Mouse (Mus musculus) cerebellum, postnatal 36 days (tissue): ENCODE results near the gene St6galnac3.
A peak's percentile ranks its signal among the peaks of the same experiment; 100 is the strongest.

ENCODE experiments used
- DNase-seq, 2 experiments: peaks; one replicate each; pipeline ENCODE4 v3.0.0; 2021 to 2022; ENCODE audit warnings: mixed read lengths in 2 of 2

St6galnac3 gene

DNA sequence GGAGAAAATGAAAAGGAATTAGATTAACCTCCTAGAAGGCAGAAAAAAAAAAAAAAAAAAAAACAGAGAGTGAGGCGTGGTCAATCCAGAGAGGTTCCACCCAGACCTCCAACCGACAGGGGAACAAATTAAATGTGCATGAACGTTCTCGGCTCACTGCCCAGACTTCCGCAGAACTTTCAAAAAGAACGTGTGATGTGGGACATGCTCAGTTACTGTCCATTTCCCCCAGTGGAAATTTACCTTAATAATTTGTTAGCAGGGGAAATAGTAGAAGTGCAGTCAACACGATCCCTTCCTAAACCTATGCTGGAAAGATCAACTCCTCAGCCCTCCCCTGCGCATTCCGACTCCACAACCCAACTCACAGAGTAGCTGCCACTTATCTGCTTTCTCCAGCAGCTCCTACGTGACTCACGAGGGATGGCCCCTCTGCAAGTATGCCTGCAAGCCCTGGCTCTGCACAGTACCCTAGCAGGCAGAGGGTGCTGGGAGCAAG lies 35.1 kb downstream of the St6galnac3 start:
- no peak for DNase-seq

- DNase-seq: no peak
These were observed 37.1 kb downstream of the St6galnac3 start for GRCm38 (mm10) chr3:153687896-153688295.

- DNase-seq: no peak
These were observed 40.1 kb downstream of the St6galnac3 start for GRCm38 (mm10) chr3:153684909-153685308.

DNA sequence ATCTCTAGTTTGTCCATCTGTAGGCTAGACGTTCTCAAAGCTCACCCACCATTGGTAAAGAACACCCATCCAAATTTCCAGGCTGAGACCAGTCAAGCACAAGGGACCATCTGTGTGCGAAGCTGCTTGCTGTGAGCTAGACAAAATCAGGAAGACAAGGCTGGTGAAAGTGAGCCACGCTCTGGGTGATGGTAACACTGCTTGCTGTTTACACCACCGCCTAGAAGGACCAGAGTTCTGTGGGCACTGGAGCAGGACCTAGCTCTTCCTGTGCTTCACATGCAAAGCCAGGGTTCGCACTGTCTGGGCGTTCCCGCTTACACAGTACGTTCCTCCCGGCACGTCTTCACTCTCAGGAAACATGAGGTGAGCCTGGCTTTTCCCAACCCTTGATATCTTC lies 42.7 kb downstream of the St6galnac3 start:
- DNase-seq: peak; percentile 44 to 48

- DNase-seq: no peak
These were observed 43.3 kb downstream of the St6galnac3 start for GRCm38 (mm10) chr3:153681720-153682119.

DNA sequence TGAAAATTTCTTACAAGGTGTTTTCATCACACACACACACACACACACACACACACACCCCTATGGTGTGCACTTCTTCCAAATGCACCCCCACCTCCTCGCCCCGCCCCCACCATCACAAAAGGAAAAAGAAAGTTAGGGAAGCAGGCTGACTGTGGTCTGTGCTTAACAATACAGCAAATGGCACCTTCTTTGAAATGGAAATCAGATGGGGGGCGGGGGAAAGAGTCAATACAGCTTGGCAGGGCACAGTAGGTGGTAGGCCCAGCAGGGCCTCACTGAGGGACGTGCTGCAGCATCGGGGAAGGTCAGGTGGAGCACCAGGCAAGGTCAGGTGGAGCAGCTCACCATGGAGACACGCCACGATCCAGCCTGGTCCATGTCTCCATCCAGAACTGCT lies 49.1 kb downstream of the St6galnac3 start:
- no peak for DNase-seq

GRCm38 (mm10) chr3:153675073-153675472 lies 49.9 kb downstream of the St6galnac3 start:
- peak in 1 of 2 experiments; percentile 33 for DNase-seq

- no peak for DNase-seq
These were observed 50.6 kb downstream of the St6galnac3 start for GRCm38 (mm10) chr3:153674359-153674758.

- DNase-seq: no peak
These were observed 51.5 kb downstream of the St6galnac3 start for GRCm38 (mm10) chr3:153673451-153673850.

GRCm38 (mm10) chr3:153670953-153671674 lies 53.9 kb downstream of the St6galnac3 start:
- DNase-seq: no peak

GRCm38 (mm10) chr3:153669737-153670435 lies 55.1 kb downstream of the St6galnac3 start:
- no peak for DNase-seq

DNA sequence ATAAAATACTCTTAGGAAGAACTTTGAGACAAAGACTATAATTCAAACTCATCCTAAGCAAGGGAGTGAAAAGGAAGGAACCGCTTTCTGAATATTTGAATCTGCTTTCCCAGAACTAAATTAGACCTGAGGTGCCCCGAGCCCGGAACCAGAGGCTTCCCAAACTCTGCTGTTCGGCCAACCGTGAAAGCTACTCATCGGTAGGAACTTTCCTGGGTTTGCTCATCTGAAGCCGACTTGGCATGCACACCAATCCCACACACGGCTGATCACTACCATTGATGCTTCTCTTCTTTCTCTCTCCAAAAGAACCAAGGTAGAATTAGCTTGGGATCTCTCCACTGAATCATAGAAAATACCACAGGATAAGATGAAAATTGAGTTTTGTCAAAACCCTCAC lies 55.6 kb downstream of the St6galnac3 start:
- DNase-seq: no peak

DNA sequence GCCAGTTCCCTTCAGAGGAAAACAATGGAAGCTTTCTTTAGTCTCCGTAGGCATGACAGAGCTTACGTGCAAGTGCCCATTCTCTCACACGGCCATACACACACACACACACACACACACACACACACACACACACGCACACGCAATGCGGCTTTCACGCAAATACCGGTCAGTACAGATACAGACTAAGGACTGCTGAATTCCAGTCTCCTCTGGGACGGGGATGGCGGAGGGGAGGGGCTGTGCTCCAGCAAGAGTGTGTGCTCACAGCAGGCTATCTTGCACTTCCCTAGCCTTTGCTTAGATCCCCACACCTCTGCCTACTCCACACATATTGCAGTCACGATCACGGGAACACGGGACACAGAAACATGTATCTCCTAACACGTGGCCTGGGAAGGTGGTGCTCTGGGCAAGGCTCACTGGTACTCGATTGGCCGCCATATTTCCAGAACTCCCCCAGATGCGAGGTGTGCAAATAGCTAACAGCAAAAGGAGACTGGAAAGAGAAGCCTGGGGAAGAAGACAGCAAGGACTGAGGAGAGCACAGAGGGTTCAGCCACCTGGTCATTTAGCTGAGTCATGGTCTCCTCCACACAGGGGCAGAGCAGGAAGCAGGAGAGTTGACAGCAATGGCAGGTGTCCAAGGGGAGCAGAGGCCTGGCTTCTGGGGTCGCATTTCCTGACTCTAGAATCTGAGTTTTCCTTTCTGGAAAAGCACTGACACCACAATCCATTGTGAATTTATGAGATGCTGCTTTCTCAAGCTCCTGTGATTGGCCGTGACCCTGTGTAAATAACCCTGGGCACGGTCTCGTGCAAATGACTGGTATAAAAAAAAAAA lies 56.3 kb downstream of the St6galnac3 start:
- DNase-seq: no peak

DNA sequence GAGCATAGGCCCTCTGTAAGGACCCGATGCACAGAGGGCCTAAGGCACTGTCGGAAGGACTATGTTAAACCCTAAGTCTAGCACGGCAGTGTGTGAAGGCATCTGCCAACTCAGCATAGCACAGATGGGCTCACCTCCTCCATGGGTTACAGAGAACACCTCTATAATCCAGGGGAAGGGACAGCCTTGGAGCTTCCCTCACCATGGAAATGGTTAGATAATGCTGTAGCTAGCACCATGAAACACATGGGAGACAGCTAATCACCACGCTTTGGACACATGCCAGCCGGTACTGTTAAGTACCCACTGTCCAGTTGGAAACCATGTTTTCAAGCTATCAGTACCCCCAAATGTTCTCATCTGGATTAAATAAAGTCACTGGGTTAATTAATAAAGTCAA lies 60.3 kb downstream of the St6galnac3 start:
- DNase-seq: peak in 1 of 2 experiments; percentile 26

GRCm38 (mm10) chr3:153663841-153664427 lies 61.0 kb downstream of the St6galnac3 start:
- no peak for DNase-seq

GRCm38 (mm10) chr3:153662796-153663195 lies 62.2 kb downstream of the St6galnac3 start:
- DNase-seq: no peak

DNA sequence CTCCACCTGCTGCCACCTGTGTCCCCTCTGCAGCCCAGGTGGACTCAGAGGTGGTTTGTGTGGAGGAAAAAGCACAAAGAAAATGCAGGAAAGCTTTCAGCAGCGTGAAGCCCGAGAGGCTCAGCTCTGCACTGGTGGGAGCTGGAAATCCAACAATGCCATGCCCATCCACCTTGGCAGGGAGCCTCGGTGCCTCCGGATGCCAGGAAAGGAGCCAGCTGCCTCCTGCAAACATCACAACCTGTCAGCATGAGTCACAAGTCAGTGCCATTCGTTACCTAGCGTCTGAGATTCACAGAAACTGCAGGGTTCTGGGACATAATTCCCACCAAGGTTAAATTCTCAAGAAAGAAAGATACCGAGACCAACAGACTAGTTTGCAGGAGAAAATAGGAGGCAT lies 63.0 kb downstream of the St6galnac3 start:
- peak; percentile 91 to 93 for DNase-seq

DNA sequence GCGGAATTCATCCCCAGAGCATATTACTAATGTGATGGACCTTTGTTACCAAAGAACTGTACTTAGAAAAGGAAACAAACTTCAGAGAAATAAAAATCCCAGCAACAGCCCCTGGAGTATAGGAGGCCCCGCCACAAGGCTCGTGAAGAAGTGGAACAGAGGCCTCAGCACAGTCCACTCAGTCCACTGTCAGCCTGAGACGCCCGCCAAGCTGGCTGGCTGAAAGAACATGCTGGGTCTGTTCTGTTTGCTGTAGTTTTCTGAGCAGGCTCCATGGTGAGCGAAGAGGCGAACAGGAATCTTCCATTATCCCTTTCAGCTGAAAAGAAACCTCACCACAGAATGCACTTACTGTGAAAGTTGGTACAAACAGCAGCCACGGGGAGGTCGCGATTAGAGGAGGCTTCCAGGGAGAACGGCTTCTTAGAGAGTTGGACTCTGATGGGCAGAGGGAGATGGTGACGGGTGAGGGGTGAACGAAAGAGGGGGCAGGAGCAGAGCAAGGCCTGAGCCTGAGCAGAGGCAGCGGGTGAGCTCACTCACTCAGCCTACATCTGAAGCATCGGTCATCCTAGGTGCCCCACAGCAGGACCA lies 65.3 kb downstream of the St6galnac3 start:
- peak in 1 of 2 experiments; percentile 30 for DNase-seq

DNA sequence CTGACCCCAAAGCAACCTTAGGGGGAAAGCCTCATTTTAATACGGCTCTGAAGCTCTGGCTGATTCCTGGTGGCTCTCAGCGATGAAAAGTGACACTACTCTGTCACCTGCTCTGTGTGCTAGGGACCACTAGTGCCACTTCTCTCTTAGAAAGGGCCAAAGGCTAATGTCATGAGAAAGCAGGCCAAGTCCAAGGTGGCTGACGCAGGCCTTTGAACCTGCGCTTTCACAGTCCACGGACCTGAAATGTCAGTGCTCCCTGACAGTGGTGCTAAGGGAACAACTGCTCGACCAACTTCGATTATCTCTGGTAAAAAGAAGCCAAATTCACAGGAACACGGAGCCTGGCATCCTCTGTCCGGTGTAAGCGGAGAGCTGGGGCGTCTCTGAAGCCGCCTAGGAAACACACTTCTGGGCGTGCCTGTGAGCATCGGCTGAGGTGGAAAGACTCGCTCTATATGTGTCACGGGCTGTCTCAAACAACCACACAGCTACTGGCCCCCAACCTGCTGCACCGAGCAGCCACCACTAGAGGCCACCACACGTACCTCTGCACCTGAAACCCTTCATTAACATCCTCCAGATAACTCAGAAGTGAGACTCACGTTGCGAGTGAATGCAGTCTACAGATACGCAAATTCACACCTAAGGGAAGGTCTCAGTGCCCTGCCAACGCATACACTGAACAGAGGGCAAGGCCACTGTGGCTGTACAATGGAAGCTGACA lies 66.8 kb downstream of the St6galnac3 start:
- peak; percentile 65 to 67 for DNase-seq

DNA sequence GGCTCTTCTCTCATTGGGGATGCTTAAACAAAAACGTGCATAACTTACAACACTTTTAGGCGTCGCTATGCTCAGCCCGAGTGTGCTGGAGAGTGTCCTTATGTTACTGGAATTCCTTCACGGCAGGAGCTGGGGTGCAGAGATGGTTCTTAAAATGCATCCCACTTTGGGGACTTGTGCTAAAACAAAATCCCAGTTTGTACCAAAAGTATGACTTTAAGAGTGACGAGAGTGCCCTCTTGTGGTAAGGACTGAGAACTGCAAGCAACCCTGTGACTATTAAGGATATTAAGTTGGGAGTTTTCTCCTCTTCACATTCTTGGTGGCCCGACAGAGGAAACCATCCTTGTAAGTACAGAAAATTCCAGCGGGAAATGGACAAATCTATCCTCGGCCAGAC lies 69.9 kb downstream of the St6galnac3 start:
- peak; percentile 61 to 82 for DNase-seq

- DNase-seq: no peak
These were observed 72.1 kb downstream of the St6galnac3 start for GRCm38 (mm10) chr3:153652850-153653249.

GRCm38 (mm10) chr3:153648713-153649112 lies 76.3 kb downstream of the St6galnac3 start:
- no peak for DNase-seq
